Mouse (Mus musculus): ENCODE data around the gene Wnt8b.

GRCm38 (mm10) chr19:44530018-44530417 is 36.7 kb downstream of the Wnt8b start:
- TF ChIP-seq POLR2A (IDR thresholded peaks at IDR 0.05; ENCODE audit: low read depth, low read length): no peak
- TF ChIP-seq CTCF (IDR thresholded peaks at IDR 0.05; ENCODE audit: extremely low read depth, insufficient read depth, insufficient read length, insufficient replicate concordance): no peak
